Mouse (Mus musculus) ES-Bruce4 (cell line): ENCODE data around the gene Cry2.

ENCODE experiments used
- CTCF ChIP-seq: IDR thresholded peaks from one replicate; pipeline ENCODE4 v1.8.1; 2011; ENCODE audit warnings: low read depth, low read length
- EP300 ChIP-seq: IDR thresholded peaks from 2 replicates; pipeline ENCODE4 v1.6.1; 2011; ENCODE audit warnings: low read depth, low read length; ENCODE audit not compliant: insufficient read depth
- POLR2A ChIP-seq: IDR thresholded peaks from one replicate; pipeline ENCODE4 v1.8.1; 2011; ENCODE audit warnings: low read length; ENCODE audit not compliant: insufficient read depth

DNA sequence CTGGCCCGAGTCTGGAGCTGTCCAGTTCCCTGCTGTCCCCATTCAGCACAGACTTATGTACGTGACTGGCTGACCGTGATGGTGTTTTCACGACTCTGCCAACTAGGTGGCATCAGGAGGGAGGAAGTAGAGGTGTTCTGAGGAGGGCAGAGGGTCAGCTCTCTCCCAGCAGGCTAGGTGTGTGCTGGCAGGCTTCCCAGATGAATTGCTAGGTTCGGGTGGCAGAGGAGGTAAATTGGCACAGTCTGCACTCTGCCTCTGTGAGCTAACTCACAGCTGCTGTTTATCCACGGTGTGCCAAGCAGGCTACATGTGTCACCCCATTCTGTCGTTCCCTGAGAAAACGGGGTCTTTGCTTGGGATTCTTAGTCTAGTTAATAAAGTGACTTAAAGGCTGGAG, 12.8 kb upstream of the Cry2 start:
- no peak for TF ChIP-seq POLR2A
- no peak for TF ChIP-seq CTCF
- no peak for TF ChIP-seq EP300
